Mouse (Mus musculus): ENCODE results near the gene Pik3r4.

The Pik3r4 gene

GRCm38 (mm10) chr9:105697764-105698396, 55.1 kb downstream of the Pik3r4 start:
- 35% methylated on average over 9 of the region's 9 CpGs for WGBS

DNA sequence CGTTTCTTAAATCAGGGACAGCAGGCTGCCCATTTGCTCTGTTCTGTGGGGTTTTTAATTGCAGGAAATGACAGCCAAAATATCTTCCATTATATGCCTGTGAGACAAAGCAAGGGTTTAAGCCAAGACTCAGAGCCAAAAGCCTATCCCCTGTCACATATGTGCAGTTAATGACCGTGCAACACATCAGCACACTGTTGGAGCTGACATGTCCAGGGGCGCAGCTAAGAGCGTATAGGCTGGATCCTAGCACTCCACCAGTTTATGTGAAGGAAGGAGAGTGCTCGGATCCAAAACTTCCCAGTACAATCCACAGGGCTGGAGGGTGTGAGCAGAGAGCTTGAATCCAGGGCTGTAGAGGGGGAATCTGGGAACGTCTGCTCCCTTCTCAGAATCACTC, 57.9 kb downstream of the Pik3r4 start:
- 84% methylated on average over 6 of the region's 6 CpGs for WGBS

GRCm38 (mm10) chr9:105701966-105702365, 59.2 kb downstream of the Pik3r4 start:
- WGBS: 83% methylated on average over 9 of the region's 9 CpGs

DNA sequence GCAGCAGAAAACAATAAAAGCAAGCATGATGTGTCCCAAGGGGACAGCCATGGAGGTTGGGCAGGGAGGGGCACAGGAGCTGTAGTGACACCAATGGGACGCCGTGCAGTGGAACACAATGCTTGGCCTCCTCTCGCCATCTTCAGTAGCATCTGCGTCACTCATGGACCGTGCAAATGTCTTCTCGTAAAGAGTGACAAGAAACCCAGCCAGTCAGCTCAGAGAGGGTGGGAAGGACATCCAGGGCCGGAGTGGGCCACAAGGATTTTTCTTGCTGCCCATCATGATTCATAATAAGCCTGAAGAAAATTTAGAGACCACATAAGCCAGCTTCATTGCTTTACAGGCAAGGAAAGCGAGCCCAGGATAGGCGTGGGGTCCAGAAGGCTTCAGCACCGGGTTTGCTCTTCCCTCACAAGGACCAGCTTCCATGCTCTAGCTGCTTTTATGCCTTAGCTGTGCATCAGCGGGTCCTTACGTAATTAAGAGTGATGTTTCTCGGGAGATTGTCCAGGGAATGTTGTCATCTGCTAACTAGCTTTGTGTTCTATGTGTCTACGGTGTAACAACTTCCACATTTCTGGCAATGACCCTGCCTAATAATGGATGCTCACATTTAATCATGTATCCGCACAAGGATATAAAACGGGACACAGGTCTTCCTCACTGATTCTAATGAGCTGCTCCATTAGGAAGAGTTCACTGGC, 61.6 kb downstream of the Pik3r4 start:
- 73% methylated on average over 16 of the region's 16 CpGs for WGBS

- WGBS: 54% methylated on average over 1 of the region's 1 CpGs
Measured at GRCm38 (mm10) chr9:105705011-105705410, 62.2 kb downstream of the Pik3r4 start.

DNA sequence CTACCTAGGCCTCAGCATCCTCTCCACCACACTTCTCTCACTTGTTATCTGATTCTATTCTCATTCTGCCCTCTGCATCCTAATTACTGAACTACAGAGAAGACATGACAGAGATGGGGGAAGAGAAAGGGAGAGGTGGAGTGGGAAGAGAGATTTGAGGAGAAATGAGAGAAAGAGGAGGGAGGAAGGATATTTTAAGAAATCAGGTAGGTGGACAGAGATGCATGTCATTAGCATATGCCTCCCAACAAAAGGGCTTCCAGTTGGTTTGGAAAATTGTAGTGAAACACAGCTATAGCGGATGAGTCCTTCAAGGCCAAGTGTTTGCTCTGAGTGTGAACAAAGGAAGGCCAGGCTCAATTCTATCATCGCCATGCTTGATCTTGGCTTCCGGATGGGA, 69.3 kb downstream of the Pik3r4 start:
- WGBS: 64% methylated on average over 3 of the region's 3 CpGs

GRCm38 (mm10) chr9:105719367-105719766, 76.6 kb downstream of the Pik3r4 start:
- 79% methylated on average over 7 of the region's 7 CpGs for WGBS

- 38% methylated on average over 5 of the region's 5 CpGs for WGBS
Measured at GRCm38 (mm10) chr9:105719851-105720395, 77.1 kb downstream of the Pik3r4 start.

DNA sequence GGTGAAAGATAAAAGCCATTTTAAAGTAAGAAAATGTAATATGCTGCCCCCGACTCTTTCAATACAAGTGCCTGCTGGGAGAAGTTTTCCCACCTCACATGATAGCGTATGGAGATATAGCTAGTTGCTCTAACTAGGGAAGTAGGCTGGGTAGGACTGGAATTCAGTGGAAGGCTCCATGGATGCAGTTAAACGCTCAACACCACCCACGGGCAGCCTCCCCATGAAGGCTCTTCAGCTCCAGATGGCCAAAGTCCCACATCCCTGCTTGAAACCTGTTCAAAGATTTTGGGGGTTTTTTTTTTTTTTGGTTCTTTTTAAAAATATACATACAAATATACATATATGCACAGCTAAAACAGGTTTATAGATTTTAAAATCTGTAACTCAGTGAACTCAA, 77.7 kb downstream of the Pik3r4 start:
- 52% methylated on average over 4 of the region's 4 CpGs for WGBS

DNA sequence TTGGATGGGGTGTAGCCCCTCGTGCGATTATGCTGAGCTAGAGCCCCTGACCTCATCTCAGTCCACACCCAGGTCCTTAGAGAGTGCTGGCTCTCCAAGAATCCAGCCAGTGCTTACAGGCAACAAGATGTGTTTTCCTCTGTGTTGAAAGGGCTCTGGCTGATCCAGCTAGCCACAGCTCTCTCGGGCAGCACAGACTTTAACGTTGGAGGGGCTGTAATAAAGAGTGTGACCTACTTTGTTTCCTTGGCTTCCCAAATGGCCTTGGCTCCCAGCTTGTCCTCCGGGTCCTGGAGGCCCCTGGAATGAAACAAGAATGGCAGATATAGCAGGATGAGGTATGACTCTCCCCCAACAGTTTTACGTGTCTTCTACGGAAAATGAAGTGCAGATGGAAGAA, 89.2 kb downstream of the Pik3r4 start:
- 75% methylated on average over 7 of the region's 7 CpGs for WGBS

- WGBS: 80% methylated on average over 2 of the region's 2 CpGs
Measured at GRCm38 (mm10) chr9:105734651-105735050, 91.9 kb downstream of the Pik3r4 start.

DNA sequence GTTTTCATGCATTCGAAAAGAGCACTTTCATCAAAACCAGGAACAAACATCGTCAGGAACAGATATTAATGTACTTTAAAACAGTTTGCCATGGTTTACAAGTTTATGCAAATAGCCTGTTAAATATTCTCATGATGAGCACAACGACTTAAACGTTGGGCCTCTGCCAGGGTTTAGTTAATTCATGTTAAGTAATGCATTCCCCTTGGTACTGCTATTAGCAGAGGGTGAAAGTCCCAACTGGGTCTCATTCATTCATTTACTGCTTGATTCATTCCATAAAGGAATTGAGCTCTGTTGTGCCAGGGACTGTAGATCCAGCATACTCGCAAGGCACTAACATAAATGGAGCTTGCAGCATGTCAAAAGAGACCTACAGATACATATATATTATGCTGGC, 92.4 kb downstream of the Pik3r4 start:
- WGBS: 55% methylated on average over 5 of the region's 5 CpGs
